Mouse (Mus musculus) thymus, adult 2 months (tissue): Measurements from ENCODE around the gene 1700025C18Rik. TPM values are rescaled to one million over a fixed set of nuclear protein-coding genes. Genes with fewer than 3 reads are reported as not detected.

ENCODE experiments used
- DNase-seq: peaks from one replicate; pipeline ENCODE4 v3.0.0; 2021
- H3K27ac ChIP-seq: fragments of 200-500 bp; 2 replicates; pipeline ENCODE4 v1.5.1; 2012; ENCODE audit warnings: low read length, control low read depth; ENCODE audit not compliant: control insufficient read depth, insufficient read depth
- H3K27me3 ChIP-seq: fragments of 200-500 bp; 2 replicates; pipeline ENCODE4 v1.6.1; 2012; ENCODE audit warnings: mild to moderate bottlenecking, low read length, moderate library complexity, mixed read lengths; ENCODE audit not compliant: control insufficient read depth, insufficient read depth
- H3K36me3 ChIP-seq: fragments of 200-500 bp; 2 replicates; pipeline ENCODE4 v1.6.1; 2012; ENCODE audit warnings: mild to moderate bottlenecking, low read length, moderate library complexity; ENCODE audit not compliant: control insufficient read depth, insufficient read depth
- H3K4me1 ChIP-seq: fragments of 200-500 bp; replicated peaks from 2 replicates; pipeline ENCODE4 v1.6.1; 2012; ENCODE audit warnings: low read length; ENCODE audit not compliant: control insufficient read depth, insufficient read depth
- H3K4me3 ChIP-seq: fragments of 200-500 bp; 2 replicates; pipeline ENCODE4 v1.5.1; 2012; ENCODE audit warnings: mild to moderate bottlenecking, low read length, control low read depth, moderate library complexity; ENCODE audit not compliant: control insufficient read depth, insufficient read depth
- CTCF ChIP-seq: fragments of 200-500 bp; IDR thresholded peaks from 2 replicates; pipeline ENCODE4 v1.5.1; 2012; ENCODE audit warnings: mild to moderate bottlenecking, control low read depth, low read length, moderate library complexity, borderline replicate concordance; ENCODE audit not compliant: control insufficient read depth, poor library complexity, insufficient read depth; ENCODE audit errors: extremely low read depth
- POLR2A ChIP-seq: fragments of 200-500 bp; IDR thresholded peaks from 2 replicates; pipeline ENCODE4 v1.6.1; 2012; ENCODE audit warnings: mild to moderate bottlenecking, low read length, control low read depth, moderate library complexity; ENCODE audit not compliant: control insufficient read depth, poor library complexity, insufficient read depth; ENCODE audit errors: extremely low read depth
- WGBS: fragments of 180-500 bp; shearing (Covaris S2); methylation state at CpG from one replicate; pipeline ENCODE4 v1.1.7; 2018; 5-methylcytosine and 5-hydroxymethylcytosine counted together
- polyA plus RNA-seq: library from polyadenylated mRNA; depleted of rRNA; stranded (reverse); fragments of >200 nt; gene quantifications from 2 replicates; pipeline ENCODE4 v1.2.3, GENCODE M21; 2012

1700025C18Rik gene
- polyA plus RNA-seq, 1 experiment, result not detected

DNA sequence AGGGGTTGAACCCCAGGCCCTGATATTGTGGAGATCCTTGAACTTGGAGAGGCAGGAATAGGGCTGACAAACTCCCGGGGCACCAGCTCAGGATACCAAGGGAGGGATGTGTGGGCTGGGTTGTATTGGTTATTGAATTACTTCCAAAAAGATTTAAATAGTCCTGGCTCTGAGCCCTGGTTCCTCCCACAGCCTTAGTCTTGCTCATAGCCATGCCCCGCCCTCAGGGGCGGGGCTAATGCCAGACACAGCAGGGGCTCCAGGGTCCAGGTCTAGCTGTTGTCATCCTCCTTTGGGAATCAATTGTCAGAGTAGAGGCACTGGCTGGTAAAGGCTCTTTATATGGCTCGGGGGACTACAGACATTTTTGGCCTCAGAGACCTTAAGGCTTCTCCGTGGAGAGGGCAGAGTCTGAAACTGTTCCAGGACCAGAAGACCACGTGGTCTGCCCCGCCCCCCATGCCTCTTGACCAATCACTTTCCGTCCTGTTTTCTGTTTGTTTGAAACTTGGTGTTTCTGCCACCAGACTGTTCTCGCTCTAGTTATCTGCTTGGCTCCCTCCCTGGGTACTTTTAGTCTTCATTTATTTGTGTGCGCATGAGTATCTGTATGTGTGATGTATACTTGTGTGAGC is 30.8 kb upstream of the 1700025C18Rik start:
- TF ChIP-seq CTCF (no peak), POLR2A (no peak)
- WGBS, result 43% methylated on average over 10 of the region's 10 CpGs
- Histone ChIP-seq H3K27me3 (no peaks in the 10 kb centered on the region; the same call in 1 of the 2 replicates), H3K4me3 (no peak overlapping the region), H3K4me1 (no peaks in the 10 kb centered on the region), H3K36me3 (no peaks in the 10 kb centered on the region), H3K27ac (no peak overlapping the region)
- DNase-seq, result no peak

DNA sequence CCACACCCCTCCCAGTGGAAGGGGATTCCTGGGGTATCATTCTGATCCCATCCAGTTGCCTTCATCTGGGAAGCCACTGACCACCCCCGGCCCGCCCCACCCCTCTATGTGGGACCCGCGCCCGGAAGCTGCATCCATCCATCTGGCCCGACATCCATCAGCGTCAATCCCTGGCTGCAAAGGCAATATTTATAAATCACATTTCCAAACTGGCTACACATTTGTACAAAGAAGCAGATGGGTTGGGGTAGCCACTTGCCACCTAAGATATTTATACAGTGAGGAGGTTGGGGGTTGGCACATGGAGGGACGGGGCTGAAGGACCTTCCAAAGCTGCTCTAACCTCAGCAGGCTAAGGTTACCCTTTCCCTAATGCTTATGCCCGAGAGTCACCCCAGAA is 30.2 kb upstream of the 1700025C18Rik start:
- Histone ChIP-seq H3K4me1 (no peaks in the 10 kb centered on the region), H3K27ac (no peak overlapping the region), H3K36me3 (no peaks in the 10 kb centered on the region), H3K4me3 (no peak overlapping the region), H3K27me3 (no peaks in the 10 kb centered on the region; the same call in 1 of the 2 replicates)
- 83% methylated on average over 9 of the region's 9 CpGs for WGBS
- DNase-seq, result no peak
- TF ChIP-seq POLR2A (no peak), CTCF (no peak)

DNA sequence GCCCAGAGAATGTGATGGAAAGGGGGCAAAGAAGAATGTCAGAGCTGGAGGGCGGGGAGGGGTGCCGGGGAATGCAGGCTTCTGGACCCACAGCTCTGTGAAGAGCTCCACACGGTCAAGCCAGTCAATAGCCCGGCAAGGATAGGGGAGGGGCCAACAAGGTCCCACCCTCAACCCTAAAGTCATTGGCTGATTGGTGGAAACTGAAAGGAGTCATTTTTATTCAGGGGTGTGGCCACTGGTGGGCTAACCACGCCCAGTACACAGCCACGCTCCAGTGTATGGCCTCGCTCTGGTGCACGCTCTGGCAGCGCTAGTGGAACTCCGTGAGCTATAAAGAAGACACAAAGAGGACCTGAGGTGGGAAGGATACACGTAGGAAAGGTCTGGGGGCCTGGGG is 23.2 kb upstream of the 1700025C18Rik start:
- peaks cover 6% of the 10 kb centered on the region for H3K27me3 ChIP-seq
- TF ChIP-seq CTCF (no peak), POLR2A (no peak)
- H3K36me3 ChIP-seq, result no peaks in the 10 kb centered on the region
- 32% methylated on average over 11 of the region's 11 CpGs for WGBS
- no peak overlapping the region for H3K27ac ChIP-seq
- H3K4me3 ChIP-seq, result no peak overlapping the region
- DNase-seq, result no peak
- no peaks in the 10 kb centered on the region for H3K4me1 ChIP-seq

DNA sequence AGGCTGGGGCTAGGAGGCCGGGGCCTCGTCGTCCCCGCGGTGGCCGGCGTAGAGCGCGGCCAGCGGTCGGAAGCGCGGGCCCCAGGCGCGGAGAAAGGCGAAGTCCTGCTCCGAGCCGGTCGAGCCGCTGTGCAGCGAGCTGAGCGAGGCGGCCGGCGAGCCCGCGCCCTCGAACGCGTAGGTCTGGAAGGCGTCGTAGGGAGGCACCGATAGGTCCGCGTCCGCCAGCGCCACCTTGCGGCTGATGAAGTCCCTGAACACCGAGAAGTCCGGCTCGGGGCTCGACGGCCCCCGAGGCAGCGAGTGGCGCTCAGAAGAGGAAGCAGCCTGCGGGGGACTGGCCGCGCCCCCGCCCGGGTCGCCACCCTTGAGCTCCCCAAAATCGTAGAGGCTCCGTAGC is 21.6 kb upstream of the 1700025C18Rik start:
- 1% methylated on average over 54 of the region's 54 CpGs for WGBS
- Histone ChIP-seq H3K27me3 (peaks cover 6% of the 10 kb centered on the region), H3K36me3 (no peaks in the 10 kb centered on the region), H3K4me1 (no peaks in the 10 kb centered on the region), H3K4me3 (no peak overlapping the region), H3K27ac (no peak overlapping the region)
- DNase-seq, result peak; percentile 80
- peak; percentile 89 for TF ChIP-seq CTCF
- TF ChIP-seq POLR2A, result no peak

DNA sequence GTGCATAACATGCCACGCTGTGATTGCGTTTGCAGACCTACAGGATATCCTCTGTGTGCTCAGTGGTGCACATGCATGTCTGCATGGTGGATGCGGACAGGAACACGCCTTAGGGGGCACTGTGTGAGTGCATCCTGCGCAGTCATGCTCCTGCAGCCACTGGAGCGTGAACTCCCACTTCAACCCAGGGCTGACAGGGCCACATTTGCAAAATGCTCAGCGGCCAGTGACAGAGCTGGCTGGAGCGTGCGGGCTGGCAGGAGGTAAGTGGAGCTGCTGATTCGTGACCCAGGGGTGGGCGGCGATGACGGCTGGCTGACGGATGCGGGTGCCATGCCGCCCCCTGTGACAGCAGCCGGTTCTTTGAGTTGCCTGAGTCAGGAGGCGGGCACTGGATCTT is 16.0 kb upstream of the 1700025C18Rik start:
- 36% methylated on average over 18 of the region's 18 CpGs for WGBS
- TF ChIP-seq POLR2A, result no peak
- no peak for TF ChIP-seq CTCF
- H3K4me3 ChIP-seq, result no peak overlapping the region
- no peaks in the 10 kb centered on the region for H3K4me1 ChIP-seq
- no peaks in the 10 kb centered on the region for H3K36me3 ChIP-seq
- DNase-seq, result no peak
- H3K27me3 ChIP-seq, result peaks cover 3% of the 10 kb centered on the region
- H3K27ac ChIP-seq, result no peak overlapping the region

DNA sequence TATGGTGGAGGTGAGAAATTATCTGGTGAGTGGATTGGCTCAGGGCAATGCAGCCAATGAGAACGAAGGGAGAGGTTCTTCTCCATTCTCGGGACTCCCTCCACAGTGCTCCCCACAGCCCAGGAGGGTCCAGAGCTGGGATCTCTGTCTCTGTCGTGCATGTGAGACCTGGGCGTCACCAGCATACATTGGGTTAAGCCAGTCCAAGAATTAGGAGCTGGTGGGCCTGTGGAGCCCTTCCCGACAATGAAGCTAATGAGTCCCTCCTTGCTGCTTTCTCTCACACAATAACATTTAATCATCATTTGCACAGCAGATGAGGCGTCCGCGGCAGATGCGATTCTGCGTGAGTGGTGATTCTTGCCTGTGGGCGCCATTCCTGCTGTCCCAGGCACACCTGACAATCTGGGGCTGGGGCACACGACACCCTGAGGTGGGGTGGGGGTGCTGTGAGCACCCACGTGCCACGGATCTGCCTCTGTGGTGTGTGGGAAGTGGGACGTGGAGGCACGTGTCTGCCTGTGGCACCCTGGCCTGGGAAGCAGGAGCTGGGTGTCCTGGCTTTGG is 15.0 kb upstream of the 1700025C18Rik start:
- DNase-seq, result no peak
- TF ChIP-seq CTCF (no peak), POLR2A (no peak)
- Histone ChIP-seq H3K27ac (no peak overlapping the region), H3K27me3 (no peaks in the 10 kb centered on the region; the same call in 1 of the 2 replicates), H3K4me1 (no peaks in the 10 kb centered on the region), H3K36me3 (no peaks in the 10 kb centered on the region), H3K4me3 (no peak overlapping the region)
- WGBS, result 80% methylated on average over 16 of the region's 16 CpGs

DNA sequence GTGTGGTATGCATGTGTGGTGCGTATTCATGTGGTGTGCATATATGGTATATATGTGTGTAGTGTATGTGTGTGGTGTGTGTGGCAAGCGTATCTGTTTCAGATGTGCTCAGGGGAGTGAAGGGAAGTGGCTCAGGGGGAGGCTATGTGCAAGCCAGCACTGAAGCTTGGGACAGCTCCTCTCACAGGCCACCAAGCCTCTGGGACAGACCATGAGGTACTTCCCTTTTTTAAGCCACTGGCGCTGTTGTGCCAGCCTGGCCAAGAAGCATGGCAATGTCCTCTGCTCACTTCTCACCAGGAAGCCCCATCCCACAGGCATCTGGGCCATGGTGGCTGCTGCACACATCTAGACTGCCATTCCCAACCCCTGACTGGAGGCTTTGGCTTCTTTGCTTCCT is 12.4 kb upstream of the 1700025C18Rik start:
- Histone ChIP-seq H3K27ac (no peak overlapping the region), H3K4me3 (no peak overlapping the region), H3K4me1 (no peaks in the 10 kb centered on the region), H3K27me3 (no peaks in the 10 kb centered on the region; the same call in 1 of the 2 replicates), H3K36me3 (no peaks in the 10 kb centered on the region)
- no peak for TF ChIP-seq POLR2A
- no peak for TF ChIP-seq CTCF
- WGBS, result 39% methylated on average over 3 of the region's 3 CpGs
- no peak for DNase-seq
